Mouse (Mus musculus): ENCODE measurements at regions not wholly inside any gene's neighbourhood (a gene's known extent, or its start where the extent isn't known, plus 50 kb on each side); places are given as distances from the start of the nearest gene placed in this dataset.

GRCm38 (mm10) chr17:93390256-93390655, 191.4 kb downstream of the Adcyap1 start:
- TF ChIP-seq ZNF384 (IDR thresholded peaks at IDR 0.05; ENCODE audit: low read depth, low read length) = no peak
- TF ChIP-seq CHD2 (IDR thresholded peaks at IDR 0.05; ENCODE audit: low read depth, low read length) = no peak
- TF ChIP-seq HCFC1 (IDR thresholded peaks at IDR 0.05; ENCODE audit: borderline replicate concordance, insufficient read depth, low read length) = no peak
- TF ChIP-seq ZC3H11A (IDR thresholded peaks at IDR 0.05; ENCODE audit: borderline replicate concordance, low read depth, low read length) = no peak
- TF ChIP-seq MAFK (IDR thresholded peaks at IDR 0.05; ENCODE audit: insufficient read depth, low read depth, low read length) = no peak
